Mouse (Mus musculus): ENCODE data around the gene Chd1l. TPM values are rescaled to one million over a fixed set of nuclear protein-coding genes. Genes with fewer than 3 reads are reported as not detected.

Chd1l gene
- polyA plus RNA-seq, 1 experiment: 16.6 TPM

- Histone ChIP-seq H3K27ac (ENCODE audit: control insufficient read depth, insufficient read depth, low read depth, low read length, poor library complexity) (no peak overlapping the region), H3K4me1 (ENCODE audit: control insufficient read depth, insufficient read depth, low read length) (no peaks in the 10 kb centered on the region; the same call in 1 of the 2 replicates), H3K4me3 (replicated peaks; ENCODE audit: control insufficient read depth, low read depth, low read length) (no peak overlapping the region)
- TF ChIP-seq POLR2A (IDR thresholded peaks at IDR 0.05; ENCODE audit: borderline replicate concordance, control insufficient read depth, low read depth, low read length) (no peak), CTCF (IDR thresholded peaks at IDR 0.05; ENCODE audit: control insufficient read depth, insufficient read depth, low read length) (no peak)
- 92% methylated on average over 6 of the region's 6 CpGs for WGBS
These were observed 1.0 kb upstream of the Chd1l start for GRCm38 (mm10) chr3:97611021-97611420.

DNA sequence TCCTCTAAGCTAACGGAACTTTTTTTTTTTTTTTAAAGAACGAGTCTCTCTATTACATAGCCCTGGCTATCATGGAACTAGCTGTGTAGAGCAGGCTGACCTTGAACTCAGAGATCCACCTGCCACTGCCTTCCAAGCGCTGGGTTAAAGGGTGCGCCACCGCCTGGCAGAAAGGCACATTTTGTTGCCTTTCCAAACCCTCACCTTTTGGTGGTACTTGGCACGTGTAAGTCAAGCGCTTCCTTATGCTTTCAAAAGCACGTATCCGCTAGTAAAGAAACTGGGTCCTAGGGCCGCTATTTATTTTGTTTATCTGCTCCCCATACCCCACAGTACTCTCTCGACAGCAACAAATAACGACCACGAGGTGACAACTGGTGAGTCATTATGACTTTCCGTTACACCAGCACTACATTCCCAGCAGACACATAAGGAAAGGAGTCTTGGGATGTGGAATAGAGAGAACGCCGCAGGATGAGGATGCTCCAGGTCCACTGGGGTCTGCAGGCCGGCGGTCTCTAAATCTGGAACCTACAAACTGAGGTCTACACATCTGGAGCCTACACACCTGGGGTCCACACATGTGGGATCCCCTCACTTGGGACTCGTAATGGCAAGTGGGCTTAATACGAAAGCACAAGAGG, 680 bp downstream of the Chd1l start:
- H3K4me3 ChIP-seq (replicated peaks; ENCODE audit: control insufficient read depth, low read depth, low read length): peak overlapping the region; percentile 78
- under 1% methylated on average over 20 of the region's 20 CpGs for WGBS
- TF ChIP-seq POLR2A (IDR thresholded peaks at IDR 0.05; ENCODE audit: borderline replicate concordance, control insufficient read depth, low read depth, low read length): no peak
- peak; percentile 74 for TF ChIP-seq CTCF (IDR thresholded peaks at IDR 0.05; ENCODE audit: control insufficient read depth, insufficient read depth, low read length)

GRCm38 (mm10) chr3:97600050-97600832, 9.8 kb downstream of the Chd1l start:
- TF ChIP-seq POLR2A (IDR thresholded peaks at IDR 0.05; ENCODE audit: borderline replicate concordance, control insufficient read depth, low read depth, low read length) (no peak), CTCF (IDR thresholded peaks at IDR 0.05; ENCODE audit: control insufficient read depth, insufficient read depth, low read length) (no peak)
- Histone ChIP-seq H3K4me1 (ENCODE audit: control insufficient read depth, insufficient read depth, low read length) (no peaks in the 10 kb centered on the region), H3K4me3 (replicated peaks; ENCODE audit: control insufficient read depth, low read depth, low read length) (no peak overlapping the region), H3K27ac (ENCODE audit: control insufficient read depth, insufficient read depth, low read depth, low read length, poor library complexity) (no peak overlapping the region)
- 81% methylated on average over 3 of the region's 3 CpGs for WGBS

More for the DNA sequence above, 680 bp downstream of the Chd1l start:
- Histone ChIP-seq H3K4me1 (ENCODE audit: control insufficient read depth, insufficient read depth, low read length) (no peaks in the 10 kb centered on the region; the same call in 1 of the 2 replicates), H3K27ac (ENCODE audit: control insufficient read depth, insufficient read depth, low read depth, low read length, poor library complexity) (peak overlapping the region; percentile 4)

GRCm38 (mm10) chr3:97596796-97597195, 13.2 kb downstream of the Chd1l start:
- Histone ChIP-seq H3K4me3 (replicated peaks; ENCODE audit: control insufficient read depth, low read depth, low read length) (no peak overlapping the region), H3K27ac (ENCODE audit: control insufficient read depth, insufficient read depth, low read depth, low read length, poor library complexity) (no peak overlapping the region), H3K4me1 (ENCODE audit: control insufficient read depth, insufficient read depth, low read length) (no peaks in the 10 kb centered on the region)
- 88% methylated on average over 8 of the region's 8 CpGs for WGBS
- TF ChIP-seq POLR2A (IDR thresholded peaks at IDR 0.05; ENCODE audit: borderline replicate concordance, control insufficient read depth, low read depth, low read length) (no peak), CTCF (IDR thresholded peaks at IDR 0.05; ENCODE audit: control insufficient read depth, insufficient read depth, low read length) (no peak)

DNA sequence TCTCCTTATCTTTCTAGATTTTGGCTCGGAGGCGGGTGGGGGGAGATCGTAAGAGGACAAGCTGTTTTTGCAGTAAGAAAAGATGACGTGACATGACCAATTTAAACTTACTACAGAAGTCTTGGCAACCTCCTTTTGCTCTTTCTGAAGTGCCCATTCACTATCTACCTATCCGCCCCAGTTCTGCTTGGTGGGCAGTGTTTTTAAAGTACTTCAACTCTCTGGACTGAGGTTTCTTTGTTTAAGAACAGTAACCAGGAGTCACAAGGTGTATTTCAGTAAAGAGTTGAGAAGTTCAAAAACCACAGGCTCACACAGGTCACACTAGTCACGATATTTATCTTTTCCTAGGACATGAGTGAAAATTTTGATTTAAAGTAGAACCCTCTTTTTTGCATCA, 14.9 kb downstream of the Chd1l start:
- Histone ChIP-seq H3K4me3 (replicated peaks; ENCODE audit: control insufficient read depth, low read depth, low read length) (no peak overlapping the region), H3K27ac (ENCODE audit: control insufficient read depth, insufficient read depth, low read depth, low read length, poor library complexity) (no peak overlapping the region), H3K4me1 (ENCODE audit: control insufficient read depth, insufficient read depth, low read length) (no peaks in the 10 kb centered on the region)
- TF ChIP-seq POLR2A (IDR thresholded peaks at IDR 0.05; ENCODE audit: borderline replicate concordance, control insufficient read depth, low read depth, low read length): no peak
- TF ChIP-seq CTCF (IDR thresholded peaks at IDR 0.05; ENCODE audit: control insufficient read depth, insufficient read depth, low read length): no peak
- WGBS: 89% methylated on average over 6 of the region's 6 CpGs

DNA sequence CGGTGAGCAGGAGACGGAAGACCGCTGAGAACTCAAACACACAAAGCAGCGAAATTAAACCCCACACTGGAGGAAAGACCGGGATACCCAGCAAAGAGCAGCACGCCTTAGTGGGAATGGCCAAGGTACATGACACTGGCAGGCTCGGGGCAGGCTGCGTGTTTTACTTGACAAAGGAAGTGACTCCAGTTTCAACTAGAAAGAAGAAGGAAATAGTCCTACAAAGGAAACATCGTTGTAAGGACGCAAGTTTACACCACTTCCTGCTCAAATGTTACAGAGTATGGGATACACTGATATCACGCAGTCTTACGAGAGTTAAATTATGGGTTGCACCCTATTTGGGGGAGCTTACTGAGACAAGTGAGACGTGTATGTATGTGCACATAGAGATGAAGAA, 15.9 kb downstream of the Chd1l start:
- no peaks in the 10 kb centered on the region for H3K4me1 ChIP-seq (ENCODE audit: control insufficient read depth, insufficient read depth, low read length)
- WGBS: 55% methylated on average over 13 of the region's 13 CpGs
- no peak overlapping the region for H3K27ac ChIP-seq (ENCODE audit: control insufficient read depth, insufficient read depth, low read depth, low read length, poor library complexity)
- no peak overlapping the region for H3K4me3 ChIP-seq (replicated peaks; ENCODE audit: control insufficient read depth, low read depth, low read length)
- no peak for TF ChIP-seq POLR2A (IDR thresholded peaks at IDR 0.05; ENCODE audit: borderline replicate concordance, control insufficient read depth, low read depth, low read length)
- no peak for TF ChIP-seq CTCF (IDR thresholded peaks at IDR 0.05; ENCODE audit: control insufficient read depth, insufficient read depth, low read length)

GRCm38 (mm10) chr3:97593089-97593488, 16.9 kb downstream of the Chd1l start:
- H3K27ac ChIP-seq (ENCODE audit: control insufficient read depth, insufficient read depth, low read depth, low read length, poor library complexity): no peak overlapping the region
- TF ChIP-seq POLR2A (IDR thresholded peaks at IDR 0.05; ENCODE audit: borderline replicate concordance, control insufficient read depth, low read depth, low read length) (no peak), CTCF (IDR thresholded peaks at IDR 0.05; ENCODE audit: control insufficient read depth, insufficient read depth, low read length) (no peak)
- H3K4me1 ChIP-seq (ENCODE audit: control insufficient read depth, insufficient read depth, low read length): no peaks in the 10 kb centered on the region
- 89% methylated on average over 5 of the region's 5 CpGs for WGBS
- H3K4me3 ChIP-seq (replicated peaks; ENCODE audit: control insufficient read depth, low read depth, low read length): no peak overlapping the region

DNA sequence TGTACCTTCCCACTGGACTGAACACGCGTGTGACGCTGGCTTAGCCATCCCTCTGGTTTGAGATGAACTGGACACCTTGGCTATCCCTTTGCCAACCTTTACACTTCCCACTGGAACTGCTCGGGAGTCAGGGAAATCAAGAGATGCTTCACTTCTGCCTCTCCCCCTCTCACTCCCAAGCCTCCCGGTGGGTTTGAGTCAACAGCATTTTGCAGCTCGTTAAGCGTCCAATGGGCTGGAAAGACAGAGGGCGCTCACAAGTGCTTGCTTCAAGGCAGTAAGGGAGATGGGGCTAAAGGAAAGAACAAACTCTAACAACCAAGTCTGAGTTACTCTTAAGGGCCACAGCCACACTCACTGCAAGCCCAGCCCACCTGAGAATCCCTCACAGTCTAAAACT, 19.3 kb downstream of the Chd1l start:
- H3K27ac ChIP-seq (ENCODE audit: control insufficient read depth, insufficient read depth, low read depth, low read length, poor library complexity): no peak overlapping the region
- no peak overlapping the region for H3K4me3 ChIP-seq (replicated peaks; ENCODE audit: control insufficient read depth, low read depth, low read length)
- WGBS: 90% methylated on average over 8 of the region's 8 CpGs
- no peaks in the 10 kb centered on the region for H3K4me1 ChIP-seq (ENCODE audit: control insufficient read depth, insufficient read depth, low read length)
- no peak for TF ChIP-seq CTCF (IDR thresholded peaks at IDR 0.05; ENCODE audit: control insufficient read depth, insufficient read depth, low read length)
- no peak for TF ChIP-seq POLR2A (IDR thresholded peaks at IDR 0.05; ENCODE audit: borderline replicate concordance, control insufficient read depth, low read depth, low read length)
